Mouse (Mus musculus): ENCODE measurements around the gene Inpp4b.

GRCm38 (mm10) chr8:81335250-81335649 lies 7.1 kb upstream of the Inpp4b start:
- TF ChIP-seq CTCF (IDR thresholded peaks at IDR 0.05; ENCODE audit: extremely low read depth, insufficient read depth, low read length) (no peak), POLR2A (IDR thresholded peaks at IDR 0.05; ENCODE audit: extremely low read depth, insufficient read depth, low read length) (no peak)

Measured in cortical plate, adult 2 months (tissue).